9 mouse cellular contexts compared by ENCODE assay signal in genomic region chr11:98858759-98859731, GRCm38 (mm10). TPM values are rescaled to one million over a fixed set of nuclear protein-coding genes. Genes with fewer than 3 reads are reported as not detected.
DNase-seq lines count a peak whose midpoint lies in the region; ATAC-seq and TF ChIP-seq lines count a peak whose summit lies in the region.
"Had no signal": no experiment of that assay in that cellular context is flagged by ENCODE, and none has a peak within 500 bp of the region (broad histone marks: within the 10 kb centered on the region; RNA-seq: fewer than 3 reads in every experiment).

No protein-coding gene starts in this region.

- H3K79me3 ChIP-seq in C2C12 (ENCODE audit: low read depth), result peaks cover 1% of the 10 kb centered on the region

- no peak overlapping the region for H3K4me2 ChIP-seq in kidney, postnatal 0 days (ENCODE audit: low read length)

- H3K79me2 ChIP-seq in C2C12 (ENCODE audit: control insufficient read depth, insufficient read depth), result peaks cover 4% of the 10 kb centered on the region
- H3K79me2 ChIP-seq in liver, adult 2 months (ENCODE audit: control insufficient read depth, insufficient read depth, low read length), result no peaks in the 10 kb centered on the region

- no peak overlapping the region for H3K9ac ChIP-seq in kidney, postnatal 0 days (ENCODE audit: low read depth, low read length)
- no peak overlapping the region for H3K9ac ChIP-seq in liver, adult 2 months (ENCODE audit: low read depth, low read length)

- peaks cover 16% of the 10 kb centered on the region for H3K4me1 ChIP-seq in embryonic facial prominence, embryonic 10.5 days
- H3K4me1 ChIP-seq in heart, embryonic 10.5 days, result peaks cover 12% of the 10 kb centered on the region
- H3K4me1 ChIP-seq in kidney, postnatal 0 days (replicated peaks; ENCODE audit: insufficient read depth, low read length), result 0 out of 2 replicates have a peak, but pooled peaks cover 6% of the 10 kb centered on the region
- peaks cover 3% of the 10 kb centered on the region for H3K4me1 ChIP-seq in liver, adult 2 months (ENCODE audit: control insufficient read depth, insufficient read depth, low read length)

- H3K27me3 ChIP-seq in C2C12 (ENCODE audit: control insufficient read depth, insufficient read depth, insufficient read length), result no peaks in the 10 kb centered on the region
- H3K27me3 ChIP-seq in embryonic facial prominence, embryonic 10.5 days (replicated peaks; ENCODE audit: low read depth, poor library complexity, severe bottlenecking), result no peaks in the 10 kb centered on the region
- no peaks in the 10 kb centered on the region for H3K27me3 ChIP-seq in heart, embryonic 10.5 days (ENCODE audit: insufficient read depth, poor library complexity, severe bottlenecking)
- no peaks in the 10 kb centered on the region for H3K27me3 ChIP-seq in kidney, postnatal 0 days (ENCODE audit: insufficient read depth, low read length)
- no peaks in the 10 kb centered on the region for H3K27me3 ChIP-seq in liver, adult 2 months (ENCODE audit: control insufficient read depth, insufficient read depth, low read length)

- no peak; the same call in 1 of the 2 replicates for ATAC-seq in kidney, postnatal 0 days (replicated peaks; ENCODE audit: low FRiP score, low read depth)
- peak; percentile 52; the same call in 1 of the 2 replicates for ATAC-seq in neutrophil, adult 5-6 weeks (ENCODE audit: extremely low read depth, insufficient number of reproducible peaks, low FRiP score, poor library complexity, severe bottlenecking)

- H3K27ac ChIP-seq in embryonic facial prominence, embryonic 10.5 days (replicated peaks), result peak overlapping the region; percentile 35; the same call in 1 of the 2 replicates
- H3K27ac ChIP-seq in heart, embryonic 10.5 days, result 0 out of 2 replicates have a peak overlapping the region, but pooled peaks have one; percentile 64
- H3K27ac ChIP-seq in kidney, postnatal 0 days, result no peak overlapping the region
- no peak overlapping the region for H3K27ac ChIP-seq in liver, adult 2 months (replicated peaks; ENCODE audit: insufficient read depth, low read depth, low read length)

- DNase-seq in adrenal gland, postnatal 10 days, result peak; percentile 94
- peak; percentile 86 for DNase-seq in embryonic facial prominence, embryonic 10.5 days (ENCODE audit: low spot score)
- peak; percentile 93 for DNase-seq in heart, embryonic 10.5 days (ENCODE audit: low spot score)
- peak; percentile 94 for DNase-seq in kidney, postnatal 0 days (ENCODE audit: low spot score)
- peak; percentile 66 for DNase-seq in liver, adult 2 months (ENCODE audit: extremely low read depth, low read depth, low spot score)
- DNase-seq in testis, postnatal 10 days (ENCODE audit: low spot score), result peak; percentile 94

- no peaks in the 10 kb centered on the region for H3K9me3 ChIP-seq in embryonic facial prominence, embryonic 10.5 days
- no peaks in the 10 kb centered on the region for H3K9me3 ChIP-seq in heart, embryonic 10.5 days
- H3K9me3 ChIP-seq in kidney, postnatal 0 days (replicated peaks; ENCODE audit: low read length), result no peaks in the 10 kb centered on the region

- H3K4me3 ChIP-seq in C2C12 (ENCODE audit: insufficient read depth, poor library complexity, severe bottlenecking), result no peak overlapping the region
- H3K4me3 ChIP-seq in embryonic facial prominence, embryonic 10.5 days, result no peak overlapping the region
- H3K4me3 ChIP-seq in heart, embryonic 10.5 days, result no peak overlapping the region
- no peak overlapping the region for H3K4me3 ChIP-seq in kidney, postnatal 0 days (replicated peaks; ENCODE audit: low read depth, low read length)
- H3K4me3 ChIP-seq in liver, adult 2 months (ENCODE audit: insufficient read depth, low read depth, low read length), result no peak overlapping the region
- H3K4me3 ChIP-seq: erythroblast, embryonic 14.5 days had no signal

- no peak overlapping the region for H3ac ChIP-seq in C2C12 (ENCODE audit: control insufficient read depth, insufficient read length, low read depth)

- no peak for TF ChIP-seq POLR2A in liver, adult 2 months (IDR thresholded peaks at IDR 0.05; ENCODE audit: extremely low read depth, insufficient read depth, low read length)

- H3K36me3 ChIP-seq in C2C12 (ENCODE audit: control insufficient read depth, insufficient read depth), result no peaks in the 10 kb centered on the region
- no peaks in the 10 kb centered on the region for H3K36me3 ChIP-seq in embryonic facial prominence, embryonic 10.5 days (replicated peaks)
- H3K36me3 ChIP-seq in heart, embryonic 10.5 days, result no peaks in the 10 kb centered on the region
- no peaks in the 10 kb centered on the region for H3K36me3 ChIP-seq in kidney, postnatal 0 days (ENCODE audit: insufficient read depth, low read length)
- no peaks in the 10 kb centered on the region for H3K36me3 ChIP-seq in liver, adult 2 months (ENCODE audit: control insufficient read depth, insufficient read depth, low read length)

- WGBS in embryonic facial prominence, embryonic 10.5 days, result 34% methylated on average over 14 of the region's 14 CpGs
- WGBS in heart, embryonic 10.5 days, result 33% methylated on average over 14 of the region's 14 CpGs
- 32% methylated on average over 14 of the region's 14 CpGs for WGBS in kidney, postnatal 0 days
- WGBS in liver, adult 2 months, result 34% methylated on average over 14 of the region's 14 CpGs

- peak; percentile 10 for TF ChIP-seq CTCF in C2C12 (IDR thresholded peaks at IDR 0.05; ENCODE audit: control insufficient read depth, insufficient read depth, insufficient read length)
- peak; percentile 93 for TF ChIP-seq CTCF in kidney, postnatal 0 days (IDR thresholded peaks at IDR 0.05; ENCODE audit: low read depth)
- TF ChIP-seq CTCF in liver, adult 2 months (IDR thresholded peaks at IDR 0.05; ENCODE audit: low read depth, low read length), result peak; percentile 65

TF ChIP-seq in C2C12, 6 proteins besides CTCF, POLR2A, EP300 and RAD21:
- TF ChIP-seq CEBPB (IDR thresholded peaks at IDR 0.05; ENCODE audit: low read depth) (no peak), MYOG (IDR thresholded peaks at IDR 0.05; ENCODE audit: control insufficient read depth, extremely low read depth, insufficient read length) (no peak), MYOD1 (IDR thresholded peaks at IDR 0.05; ENCODE audit: control insufficient read depth, insufficient read length, low read depth) (no peak), USF1 (IDR thresholded peaks at IDR 0.05; ENCODE audit: low read depth) (no peak), MAX (IDR thresholded peaks at IDR 0.05) (no peak)

RNA-seq across cellular contexts. Expression of gene Wipf2, which starts 4.4 kb away (rescaled TPM):
- polyA plus RNA-seq in C2C12 (2012; fragmentation: generic; extraction: Trizol), result 4.5 TPM
- total RNA-seq in adrenal gland, postnatal 10 days (2021), result 10 to 100 TPM; 13.3 to 15.4 TPM
- 5.0 and 5.4 TPM in 2 replicates for polyA plus RNA-seq in embryonic facial prominence, embryonic 10.5 days (2016; fragmentation: Nextera tagmentation; extraction: Ambion mirVana)
- 2.8 and 4.1 TPM in 2 replicates for polyA plus RNA-seq in heart, embryonic 10.5 days (2016; fragmentation: Nextera tagmentation; extraction: Ambion mirVana)
- polyA plus RNA-seq in kidney, postnatal 0 days (2015; fragmentation: Nextera tagmentation; extraction: Ambion mirVana), result 3.4 and 3.5 TPM in 2 replicates
- 1.5 and 1.9 TPM in 2 replicates for total RNA-seq in liver, adult 2 months (2014; rRNA removed)
- 3.1 TPM in 2 replicates for polyA plus RNA-seq in liver, adult 2 months (2012; rRNA removed)
- 13.4 and 16.2 TPM in 2 replicates for total RNA-seq in neutrophil, adult 5-6 weeks (2017)

RNA-seq across cellular contexts. Expression of gene Rapgefl1, which starts 22.5 kb away (rescaled TPM):
- 0.66 TPM for polyA plus RNA-seq in C2C12 (2012; fragmentation: generic; extraction: Trizol)
- total RNA-seq in adrenal gland, postnatal 10 days (2021), result 1 to 10 TPM in 1 of 2 experiments, under 1 TPM in 1; 0.93 to 1.6 TPM
- polyA plus RNA-seq in embryonic facial prominence, embryonic 10.5 days (2016; fragmentation: Nextera tagmentation; extraction: Ambion mirVana), result 1.4 and 1.8 TPM in 2 replicates
- 0.78 and 0.87 TPM in 2 replicates for polyA plus RNA-seq in heart, embryonic 10.5 days (2016; fragmentation: Nextera tagmentation; extraction: Ambion mirVana)
- polyA plus RNA-seq in kidney, postnatal 0 days (2015; fragmentation: Nextera tagmentation; extraction: Ambion mirVana), result 0.77 and 1.0 TPM in 2 replicates
- total RNA-seq in liver, adult 2 months (2014; rRNA removed), result 0.13 and 0.18 TPM in 2 replicates
- polyA plus RNA-seq in liver, adult 2 months (2012; rRNA removed), result 1.4 and 1.9 TPM in 2 replicates
- total RNA-seq in neutrophil, adult 5-6 weeks (2017), result 0.58 and 0.61 TPM in 2 replicates
- polyA plus RNA-seq: erythroblast, embryonic 14.5 days had no signal

RNA-seq across cellular contexts. Expression of gene Cdc6, which starts 48.6 kb away (rescaled TPM):
- polyA plus RNA-seq in C2C12 (2012; fragmentation: generic; extraction: Trizol), result 24.1 TPM
- total RNA-seq in adrenal gland, postnatal 10 days (2021), result 1 to 10 TPM; 3.8 to 6.5 TPM
- polyA plus RNA-seq in embryonic facial prominence, embryonic 10.5 days (2016; fragmentation: Nextera tagmentation; extraction: Ambion mirVana), result 65.1 and 69.1 TPM in 2 replicates
- polyA plus RNA-seq in heart, embryonic 10.5 days (2016; fragmentation: Nextera tagmentation; extraction: Ambion mirVana), result 39.3 and 47.7 TPM in 2 replicates
- polyA plus RNA-seq in kidney, postnatal 0 days (2015; fragmentation: Nextera tagmentation; extraction: Ambion mirVana), result 12.3 and 15.5 TPM in 2 replicates
- total RNA-seq in liver, adult 2 months (2014; rRNA removed), result 0.09 and 0.20 TPM in 2 replicates
- 0.07 TPM in 1 of 2 replicates, not detected in the other for polyA plus RNA-seq in liver, adult 2 months (2012; rRNA removed)
- total RNA-seq in neutrophil, adult 5-6 weeks (2017), result 2.0 and 2.2 TPM in 2 replicates

RNA-seq across cellular contexts. Expression of gene Casc3, which starts 54.3 kb away (rescaled TPM):
- polyA plus RNA-seq in C2C12 (2012; fragmentation: generic; extraction: Trizol), result 24.4 TPM
- total RNA-seq in adrenal gland, postnatal 10 days (2021), result 10 to 100 TPM; 31.9 to 35.7 TPM
- 47.5 and 48.3 TPM in 2 replicates for polyA plus RNA-seq in embryonic facial prominence, embryonic 10.5 days (2016; fragmentation: Nextera tagmentation; extraction: Ambion mirVana)
- polyA plus RNA-seq in heart, embryonic 10.5 days (2016; fragmentation: Nextera tagmentation; extraction: Ambion mirVana), result 29.5 and 37.2 TPM in 2 replicates
- polyA plus RNA-seq in kidney, postnatal 0 days (2015; fragmentation: Nextera tagmentation; extraction: Ambion mirVana), result 24.6 and 25.7 TPM in 2 replicates
- total RNA-seq in liver, adult 2 months (2014; rRNA removed), result 3.6 and 6.6 TPM in 2 replicates
- 11.2 and 12.5 TPM in 2 replicates for polyA plus RNA-seq in liver, adult 2 months (2012; rRNA removed)
- 58.7 and 64.0 TPM in 2 replicates for total RNA-seq in neutrophil, adult 5-6 weeks (2017)

Comparison
In these comparisons a context has a peak if more than half of its experiments do, and no peak if none do; other contexts are left out.
1. CTCF ChIP-seq: peak in every context shown above with its lines; median percentile 93 in kidney, postnatal 0 days; 65 in liver, adult 2 months; 10 in C2C12.
2. H3K27ac ChIP-seq: peak in embryonic facial prominence, embryonic 10.5 days (single experiment) and heart, embryonic 10.5 days (single experiment); none in kidney, postnatal 0 days (single experiment) and liver, adult 2 months (single experiment).
3. RNA of gene Cdc6, which starts 48.6 kb away (polyA plus RNA-seq): 65.1 to 69.1 TPM in embryonic facial prominence, embryonic 10.5 days, 39.3 to 47.7 TPM in heart, embryonic 10.5 days, 24.1 TPM in C2C12 (single experiment) and 12.3 to 15.5 TPM in kidney, postnatal 0 days; 0.07 TPM in liver, adult 2 months; every median in the first group is over 10 times any median in the second.
4. Peak in every context shown above with its lines, with median percentiles within 50 percentile points of each other: DNase-seq.